Mouse (Mus musculus): ENCODE data around the gene Nme4. TPM values are rescaled to one million over a fixed set of nuclear protein-coding genes. Genes with fewer than 3 reads are reported as not detected.

Gene Nme4
- 34.6 and 35.5 TPM in 2 replicates for polyA plus RNA-seq (2015; fragmentation: Nextera tagmentation; extraction: Ambion mirVana)

- Histone ChIP-seq H3K4me3 (replicated peaks) (peak within 1 kb of the TSS; percentile 61), H3K9ac (peak within 1 kb of the TSS; percentile 56), H3K4me1 (replicated peaks) (peaks cover 30% of the 10 kb centered on the region), H3K27ac (replicated peaks) (no peak within 1 kb of the TSS; the same call in 1 of the 2 replicates), H3K4me2 (peak within 1 kb of the TSS; percentile 84), H3K36me3 (replicated peaks) (no peaks in the 10 kb centered on the region), H3K27me3 (no peaks in the 10 kb centered on the region), H3K9me3 (replicated peaks) (no peaks in the 10 kb centered on the region)
- ATAC-seq (ENCODE audit: insufficient read depth), result peak; percentile 86
- WGBS (ENCODE audit: insufficient replicate concordance), result 2% methylated on average over 47 of the region's 47 CpGs
Observed at GRCm38 (mm10) chr17:26095121-26095740, at the start of gene Nme4. Nme4 (minus strand) TSS chr17:26095602.

- H3K36me3 ChIP-seq (replicated peaks), result peaks cover 50% of the 10 kb centered on the region
Observed at GRCm38 (mm10) chr17:26143386-26143785, 48.0 kb upstream of the Nme4 start.

GRCm38 (mm10) chr17:26142796-26143195 is 47.4 kb upstream of the Nme4 start:
- Histone ChIP-seq H3K4me1 (replicated peaks) (peaks cover 33% of the 10 kb centered on the region), H3K9ac (no peak overlapping the region), H3K4me2 (no peak overlapping the region), H3K4me3 (replicated peaks) (no peak overlapping the region), H3K27ac (replicated peaks) (no peak overlapping the region), H3K9me3 (replicated peaks) (no peaks in the 10 kb centered on the region), H3K36me3 (replicated peaks) (peaks cover 45% of the 10 kb centered on the region), H3K27me3 (no peaks in the 10 kb centered on the region)
- 76% methylated on average over 4 of the region's 4 CpGs for WGBS (ENCODE audit: insufficient replicate concordance)
- no peak for ATAC-seq (ENCODE audit: insufficient read depth)

More at GRCm38 (mm10) chr17:26143386-26143785, 48.0 kb upstream of the Nme4 start:
- Histone ChIP-seq H3K4me3 (replicated peaks) (no peak overlapping the region), H3K9me3 (replicated peaks) (no peaks in the 10 kb centered on the region), H3K4me2 (no peak overlapping the region), H3K27ac (replicated peaks) (no peak overlapping the region), H3K27me3 (no peaks in the 10 kb centered on the region), H3K9ac (no peak overlapping the region), H3K4me1 (replicated peaks) (peaks cover 29% of the 10 kb centered on the region)
- WGBS (ENCODE audit: insufficient replicate concordance), result 80% methylated on average over 5 of the region's 5 CpGs
- ATAC-seq (ENCODE audit: insufficient read depth), result no peak

GRCm38 (mm10) chr17:26138901-26139381 is 43.5 kb upstream of the Nme4 start:
- no peaks in the 10 kb centered on the region for H3K9me3 ChIP-seq (replicated peaks)
- peaks cover 18% of the 10 kb centered on the region for H3K36me3 ChIP-seq (replicated peaks)
- H3K27me3 ChIP-seq, result no peaks in the 10 kb centered on the region
- under 1% methylated on average over 54 of the region's 58 CpGs for WGBS (ENCODE audit: insufficient replicate concordance)
- H3K4me2 ChIP-seq, result peak overlapping the region; percentile 94
- peaks cover 40% of the 10 kb centered on the region for H3K4me1 ChIP-seq (replicated peaks)
- peak overlapping the region; percentile 92 for H3K9ac ChIP-seq
- peak overlapping the region; percentile 97 for H3K4me3 ChIP-seq (replicated peaks)
- peak; percentile 75 for ATAC-seq (ENCODE audit: insufficient read depth)
- H3K27ac ChIP-seq (replicated peaks), result peak overlapping the region; percentile 89

- Histone ChIP-seq H3K4me3 (replicated peaks) (peak within 1 kb of the TSS; percentile 97), H3K27me3 (no peaks in the 10 kb centered on the region), H3K4me2 (peak within 1 kb of the TSS; percentile 94), H3K36me3 (replicated peaks) (peaks cover 12% of the 10 kb centered on the region), H3K4me1 (replicated peaks) (peaks cover 40% of the 10 kb centered on the region), H3K27ac (replicated peaks) (peak within 1 kb of the TSS; percentile 89), H3K9ac (peak within 1 kb of the TSS; percentile 92), H3K9me3 (replicated peaks) (no peaks in the 10 kb centered on the region)
- peak; percentile 92 for ATAC-seq (ENCODE audit: insufficient read depth)
- under 1% methylated on average over 42 of the region's 42 CpGs for WGBS (ENCODE audit: insufficient replicate concordance)
Observed at GRCm38 (mm10) chr17:26138239-26138836, 42.9 kb upstream of the Nme4 start, which contains the start of gene Axin1. Axin1 (plus strand) TSS chr17:26138688.

GRCm38 (mm10) chr17:26137751-26138130 is 42.3 kb upstream of the Nme4 start:
- 69% methylated on average over 2 of the region's 2 CpGs for WGBS (ENCODE audit: insufficient replicate concordance)
- Histone ChIP-seq H3K4me3 (replicated peaks) (peak overlapping the region; percentile 97), H3K27ac (replicated peaks) (peak overlapping the region; percentile 89), H3K4me1 (replicated peaks) (peaks cover 40% of the 10 kb centered on the region), H3K27me3 (no peaks in the 10 kb centered on the region), H3K4me2 (peak overlapping the region; percentile 94), H3K36me3 (replicated peaks) (peaks cover 6% of the 10 kb centered on the region), H3K9ac (peak overlapping the region; percentile 92), H3K9me3 (replicated peaks) (no peaks in the 10 kb centered on the region)
- ATAC-seq (ENCODE audit: insufficient read depth), result no peak

- H3K9me3 ChIP-seq (replicated peaks), result no peaks in the 10 kb centered on the region
- H3K4me1 ChIP-seq (replicated peaks), result peaks cover 37% of the 10 kb centered on the region
- H3K36me3 ChIP-seq (replicated peaks), result 0 out of 2 replicates have a peak, but pooled peaks cover under 1% of the 10 kb centered on the region
- H3K27ac ChIP-seq (replicated peaks), result no peak overlapping the region
- H3K27me3 ChIP-seq, result no peaks in the 10 kb centered on the region
- peak overlapping the region; percentile 97 for H3K4me3 ChIP-seq (replicated peaks)
- peak overlapping the region; percentile 94 for H3K4me2 ChIP-seq
- ATAC-seq (ENCODE audit: insufficient read depth), result no peak
- H3K9ac ChIP-seq, result 0 out of 2 replicates have a peak overlapping the region, but pooled peaks have one; percentile 92
- 77% methylated on average over 11 of the region's 11 CpGs for WGBS (ENCODE audit: insufficient replicate concordance)
Observed at GRCm38 (mm10) chr17:26137106-26137750, 41.8 kb upstream of the Nme4 start.

- ATAC-seq (ENCODE audit: insufficient read depth), result no peak
- Histone ChIP-seq H3K4me1 (replicated peaks) (peaks cover under 1% of the 10 kb centered on the region; the same call in 1 of the 2 replicates), H3K9ac (no peak overlapping the region), H3K9me3 (replicated peaks) (no peaks in the 10 kb centered on the region), H3K36me3 (replicated peaks) (peaks cover 44% of the 10 kb centered on the region), H3K4me2 (no peak overlapping the region), H3K4me3 (replicated peaks) (no peak overlapping the region), H3K27ac (replicated peaks) (no peak overlapping the region), H3K27me3 (no peaks in the 10 kb centered on the region)
- 81% methylated on average over 18 of the region's 18 CpGs for WGBS (ENCODE audit: insufficient replicate concordance)
Observed at GRCm38 (mm10) chr17:26131856-26132853, 36.8 kb upstream of the Nme4 start.

- H3K4me3 ChIP-seq (replicated peaks), result no peak overlapping the region
- no peak for ATAC-seq (ENCODE audit: insufficient read depth)
- H3K4me2 ChIP-seq, result no peak overlapping the region
- H3K9ac ChIP-seq, result no peak overlapping the region
- no peak overlapping the region for H3K27ac ChIP-seq (replicated peaks)
- no peaks in the 10 kb centered on the region for H3K9me3 ChIP-seq (replicated peaks)
- 83% methylated on average over 18 of the region's 18 CpGs for WGBS (ENCODE audit: insufficient replicate concordance)
- H3K4me1 ChIP-seq (replicated peaks), result no peaks in the 10 kb centered on the region
- H3K36me3 ChIP-seq (replicated peaks), result peaks cover 53% of the 10 kb centered on the region
- no peaks in the 10 kb centered on the region for H3K27me3 ChIP-seq
Observed at GRCm38 (mm10) chr17:26131062-26131732, 35.8 kb upstream of the Nme4 start.

- Histone ChIP-seq H3K4me2 (0 out of 2 replicates have a peak overlapping the region, but pooled peaks have one; percentile 82), H3K27me3 (no peaks in the 10 kb centered on the region), H3K27ac (replicated peaks) (no peak overlapping the region), H3K4me1 (replicated peaks) (peaks cover 27% of the 10 kb centered on the region), H3K36me3 (replicated peaks) (peaks cover 50% of the 10 kb centered on the region), H3K9me3 (replicated peaks) (no peaks in the 10 kb centered on the region), H3K4me3 (replicated peaks) (no peak overlapping the region), H3K9ac (no peak overlapping the region)
- WGBS (ENCODE audit: insufficient replicate concordance), result 84% methylated on average over 10 of the region's 10 CpGs
- ATAC-seq (ENCODE audit: insufficient read depth), result no peak
Observed at GRCm38 (mm10) chr17:26125226-26125625, 29.8 kb upstream of the Nme4 start.
